Mouse (Mus musculus): ENCODE data around the gene D930020B18Rik.

D930020B18Rik gene

DNA sequence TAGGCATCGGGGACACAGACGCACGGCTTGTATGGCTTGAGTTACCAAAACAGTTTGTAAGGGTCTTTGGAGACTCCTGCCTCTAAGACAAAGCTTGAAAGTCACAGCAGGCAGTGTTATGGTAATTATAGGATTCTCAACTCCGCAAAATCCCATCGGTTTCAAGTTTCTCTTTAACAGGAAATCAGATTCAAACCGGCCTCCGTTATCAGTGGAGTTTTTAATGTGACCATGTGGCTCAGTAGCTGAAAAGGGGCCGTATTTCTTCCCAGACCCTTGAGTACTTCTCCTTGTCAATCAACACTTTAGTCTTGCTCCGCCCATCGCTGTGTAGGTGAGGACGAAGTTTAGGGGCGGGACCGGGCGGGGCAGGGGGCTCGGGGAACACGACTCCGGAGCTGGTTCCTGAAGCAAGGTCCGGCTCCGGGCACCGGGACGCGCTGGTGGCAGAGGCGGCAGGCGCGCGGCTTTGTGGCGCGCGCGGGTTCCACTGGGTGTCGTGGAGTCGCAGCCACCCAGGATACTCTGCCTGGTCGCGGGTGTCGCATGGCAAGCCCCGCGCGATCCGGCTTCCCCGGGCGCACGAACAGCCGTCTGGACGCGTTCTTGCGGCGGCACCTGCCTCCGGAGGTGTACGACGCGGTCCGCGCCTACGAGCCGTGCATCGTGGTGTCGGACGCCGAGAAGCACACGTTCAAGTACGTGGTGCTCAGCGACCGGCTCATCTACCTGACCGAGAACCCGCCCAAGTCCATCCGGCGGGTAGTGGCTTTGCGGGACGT is at the start of gene D930020B18Rik:
D930020B18Rik (plus strand) TSS at position 317 of the 782 bp plus-strand sequence.
- in situ Hi-C loops (cut with MboI; ENCODE audit: low pct_unique_long_range_greater_than_20kb in 1 of 2, low sequenced_read_pairs in 2 of 2, unreplicated experiment in 1 of 2): no loop called here

DNA sequence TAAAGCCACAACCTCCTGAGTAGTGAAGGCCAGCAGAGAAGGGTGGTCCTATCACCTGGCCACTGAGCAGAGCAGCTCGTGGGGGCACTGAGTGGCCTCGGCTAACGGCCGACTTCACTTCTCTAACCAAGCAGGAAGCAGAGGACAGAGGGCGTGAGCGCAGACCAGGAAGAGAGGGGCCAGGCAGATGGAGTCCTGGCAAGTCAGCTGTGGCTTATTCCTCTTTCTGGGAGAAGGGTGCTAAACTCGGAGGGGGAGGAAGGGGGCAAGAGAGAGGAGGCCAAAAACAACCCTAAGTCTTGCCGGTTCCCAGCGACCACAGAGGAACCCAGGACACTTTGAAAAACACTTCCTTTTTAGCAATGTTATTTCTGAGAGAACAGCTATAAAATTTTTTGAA is 44.8 kb upstream of the D930020B18Rik start:
- in situ Hi-C loops (cut with MboI; ENCODE audit: low pct_unique_long_range_greater_than_20kb in 1 of 2, low sequenced_read_pairs in 2 of 2, unreplicated experiment in 1 of 2): no loop called here

DNA sequence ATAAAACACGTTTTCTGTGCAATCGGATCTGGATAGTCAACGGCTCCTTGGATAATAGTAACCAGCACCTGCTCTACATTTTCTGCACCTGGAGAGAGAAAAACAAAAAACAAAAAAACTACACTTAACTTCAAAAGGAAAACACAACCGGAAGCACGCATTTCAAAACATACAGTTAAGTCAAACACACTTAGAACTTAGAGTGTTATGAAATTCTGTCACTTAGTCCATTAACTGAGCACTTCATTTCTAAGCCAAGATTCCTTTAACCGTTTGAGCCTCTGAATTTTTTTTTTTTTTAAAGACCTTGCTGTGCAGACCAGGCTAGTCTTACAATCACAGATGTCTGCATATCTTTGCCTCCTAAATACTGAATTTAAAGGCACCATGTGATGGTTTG is 40.1 kb upstream of the D930020B18Rik start:
- in situ Hi-C loops (cut with MboI; ENCODE audit: low pct_unique_long_range_greater_than_20kb in 1 of 2, low sequenced_read_pairs in 2 of 2, unreplicated experiment in 1 of 2): no loop called here

DNA sequence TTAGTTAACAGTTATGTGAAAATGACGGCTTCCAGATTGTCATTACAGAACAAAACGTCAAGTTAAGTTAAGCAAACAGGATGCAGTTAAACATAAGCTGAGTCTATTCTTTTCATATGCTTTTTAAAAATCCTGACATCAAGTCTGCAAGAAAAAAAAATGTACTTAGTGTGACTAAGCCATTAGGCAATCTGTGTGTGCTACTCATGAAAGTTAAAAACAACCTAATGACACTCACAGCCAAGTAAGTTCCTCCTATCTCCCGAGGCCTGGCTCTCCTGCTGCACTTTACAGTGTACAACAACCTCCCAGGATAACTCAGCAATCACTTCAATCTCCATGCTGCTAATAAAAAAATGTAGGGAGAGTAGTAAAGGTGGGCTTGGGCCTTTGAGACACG is 37.8 kb upstream of the D930020B18Rik start:
- in situ Hi-C loops (cut with MboI; ENCODE audit: low pct_unique_long_range_greater_than_20kb in 1 of 2, low sequenced_read_pairs in 2 of 2, unreplicated experiment in 1 of 2): no loop called here

DNA sequence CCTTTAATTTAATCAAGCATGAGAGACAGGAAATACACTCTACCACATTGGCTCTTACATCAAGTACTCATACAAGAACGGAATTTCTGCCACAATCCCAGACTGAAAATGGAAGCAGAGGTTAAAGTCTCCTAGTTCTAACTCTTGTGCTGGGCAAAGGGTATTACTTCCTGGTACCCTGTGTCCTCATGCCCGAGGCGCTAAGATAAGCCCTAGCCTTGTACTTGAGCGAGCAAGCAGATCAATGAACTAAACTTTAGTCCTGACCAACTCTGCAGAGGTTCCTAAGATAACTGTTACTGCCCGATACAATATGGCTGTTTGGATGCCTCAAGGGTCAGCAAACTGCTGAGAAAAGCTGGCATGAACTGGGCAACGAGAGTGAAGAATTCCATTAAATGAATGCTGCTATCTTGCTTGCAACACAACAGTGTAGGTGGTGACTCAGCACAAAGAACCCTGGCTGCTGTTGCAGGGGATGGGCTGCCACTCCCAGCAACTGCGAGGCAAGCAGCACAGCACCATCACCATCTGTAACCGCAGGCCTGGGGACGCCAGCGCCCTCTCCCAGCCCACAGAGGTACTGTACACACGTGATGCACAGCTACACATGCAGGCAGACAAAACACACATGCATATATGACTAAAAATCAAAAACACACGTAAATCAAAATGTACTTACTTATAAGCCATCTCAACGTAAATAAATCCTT is 36.6 kb upstream of the D930020B18Rik start:
- in situ Hi-C loops (cut with MboI; ENCODE audit: low pct_unique_long_range_greater_than_20kb in 1 of 2, low sequenced_read_pairs in 2 of 2, unreplicated experiment in 1 of 2): no loop called here

DNA sequence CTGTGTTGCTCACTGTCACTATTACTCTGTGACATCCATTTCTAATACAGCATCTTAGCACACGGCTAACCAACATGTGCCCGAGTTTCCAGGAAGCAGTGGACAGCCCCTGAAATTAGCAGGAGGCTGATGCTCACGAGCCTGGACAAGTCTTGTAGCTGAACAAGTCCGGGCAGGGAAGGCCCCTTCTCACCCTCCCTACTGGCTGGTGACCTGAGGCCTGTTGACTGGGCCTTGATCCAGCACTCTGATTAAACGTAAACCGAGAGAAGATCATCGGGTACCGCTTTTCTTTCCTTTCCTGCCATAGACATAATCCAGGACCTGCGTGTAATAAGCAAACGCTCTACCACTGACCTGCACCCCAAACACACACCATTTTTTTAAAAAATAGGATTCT is 33.2 kb upstream of the D930020B18Rik start:
- in situ Hi-C loops (cut with MboI; ENCODE audit: low pct_unique_long_range_greater_than_20kb in 1 of 2, low sequenced_read_pairs in 2 of 2, unreplicated experiment in 1 of 2): no loop called here

DNA sequence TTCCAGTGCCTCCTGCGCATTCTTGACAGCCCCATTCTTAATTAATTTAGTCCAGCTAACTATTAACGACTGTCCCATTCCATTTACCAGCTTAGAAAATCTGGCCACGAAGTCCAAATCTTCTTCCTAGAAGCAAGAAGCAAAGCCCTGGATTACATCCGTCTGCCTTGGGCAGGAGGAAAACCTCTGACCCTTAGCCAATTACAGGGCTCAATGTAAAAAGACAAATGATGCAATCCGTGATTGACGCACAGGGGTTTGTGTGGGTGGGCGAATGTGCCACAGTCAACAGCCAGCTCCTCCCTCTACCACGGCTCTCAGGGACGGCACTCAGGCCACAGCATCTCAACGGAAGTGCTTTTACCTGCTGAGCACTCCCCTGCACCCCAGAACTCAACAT is 29.8 kb upstream of the D930020B18Rik start:
- in situ Hi-C loops (cut with MboI; ENCODE audit: low pct_unique_long_range_greater_than_20kb in 1 of 2, low sequenced_read_pairs in 2 of 2, unreplicated experiment in 1 of 2): no loop called here

DNA sequence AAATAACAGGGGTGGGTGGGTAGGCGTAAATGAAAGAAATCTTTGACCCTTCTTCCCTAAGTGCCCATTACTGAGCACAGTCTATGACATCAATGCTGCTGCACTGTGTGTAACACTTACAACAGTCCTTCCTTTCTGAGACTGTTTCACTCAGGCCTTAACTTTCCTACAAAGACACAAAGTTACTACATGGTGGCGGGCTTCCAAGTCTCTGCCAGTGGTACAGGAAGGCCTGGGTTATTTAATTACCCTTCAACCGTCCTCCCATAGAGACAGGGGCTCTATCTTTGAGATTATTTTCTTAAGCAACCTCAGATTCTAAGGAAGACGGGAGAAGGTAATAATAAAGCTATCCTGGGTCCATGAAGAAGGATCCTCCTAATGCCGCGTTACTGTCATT is 28.9 kb upstream of the D930020B18Rik start:
- in situ Hi-C loops (cut with MboI; ENCODE audit: low pct_unique_long_range_greater_than_20kb in 1 of 2, low sequenced_read_pairs in 2 of 2, unreplicated experiment in 1 of 2): no loop called here

DNA sequence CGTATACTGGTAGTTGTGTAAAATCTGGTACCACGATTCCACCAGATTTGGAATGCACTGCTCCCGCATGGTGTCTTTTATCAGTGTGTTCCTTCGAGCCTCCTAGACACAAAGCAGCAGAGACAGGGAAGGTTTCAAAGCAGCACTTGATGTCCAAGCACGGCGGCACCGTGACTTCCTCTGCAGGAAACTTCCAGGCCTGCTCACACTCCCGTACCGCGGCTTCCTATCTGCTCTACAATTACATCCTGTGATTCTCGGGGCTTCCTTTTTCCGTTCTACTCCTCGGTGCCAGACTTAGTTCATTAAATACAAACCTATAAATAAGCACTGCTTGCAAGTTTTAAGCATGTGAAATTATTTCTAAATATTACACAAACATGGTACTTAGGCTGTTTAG is 27.8 kb upstream of the D930020B18Rik start:
- in situ Hi-C loops (cut with MboI; ENCODE audit: low pct_unique_long_range_greater_than_20kb in 1 of 2, low sequenced_read_pairs in 2 of 2, unreplicated experiment in 1 of 2): no loop called here

DNA sequence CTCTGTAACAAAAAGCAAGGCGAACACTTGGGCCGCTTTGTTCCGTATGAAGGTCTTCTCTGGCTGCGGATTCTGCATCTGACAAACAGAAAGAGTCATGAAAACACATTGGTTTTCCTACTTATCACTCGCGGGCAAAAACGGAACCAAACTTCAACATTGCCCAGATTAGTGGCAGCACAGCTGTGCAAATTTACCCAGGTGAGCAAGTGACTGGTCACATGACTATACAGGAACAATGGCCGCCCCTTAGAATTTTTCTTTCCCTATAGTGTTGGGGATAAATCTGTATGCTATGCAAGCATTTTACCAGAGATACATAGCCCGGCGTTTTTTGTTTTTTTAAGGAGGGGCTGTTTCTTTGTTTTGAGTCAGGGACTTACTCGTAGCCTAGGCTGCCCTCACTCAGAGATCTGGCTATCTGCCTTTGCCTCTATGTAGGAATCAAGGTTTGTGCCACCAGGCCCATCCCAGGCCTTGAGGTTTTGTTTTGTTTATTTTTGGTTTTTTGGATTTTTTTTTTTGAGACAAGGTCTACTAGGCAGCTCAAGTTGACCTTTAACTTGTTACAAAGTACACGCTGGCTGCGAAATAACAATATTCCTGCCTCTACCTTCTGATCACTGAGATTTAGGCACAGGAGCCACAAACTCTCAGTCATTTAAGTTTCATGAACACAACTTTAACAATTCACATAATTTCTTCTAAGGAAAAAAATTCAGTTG is 26.1 kb upstream of the D930020B18Rik start:
- in situ Hi-C loops (cut with MboI; ENCODE audit: low pct_unique_long_range_greater_than_20kb in 1 of 2, low sequenced_read_pairs in 2 of 2, unreplicated experiment in 1 of 2): no loop called here

DNA sequence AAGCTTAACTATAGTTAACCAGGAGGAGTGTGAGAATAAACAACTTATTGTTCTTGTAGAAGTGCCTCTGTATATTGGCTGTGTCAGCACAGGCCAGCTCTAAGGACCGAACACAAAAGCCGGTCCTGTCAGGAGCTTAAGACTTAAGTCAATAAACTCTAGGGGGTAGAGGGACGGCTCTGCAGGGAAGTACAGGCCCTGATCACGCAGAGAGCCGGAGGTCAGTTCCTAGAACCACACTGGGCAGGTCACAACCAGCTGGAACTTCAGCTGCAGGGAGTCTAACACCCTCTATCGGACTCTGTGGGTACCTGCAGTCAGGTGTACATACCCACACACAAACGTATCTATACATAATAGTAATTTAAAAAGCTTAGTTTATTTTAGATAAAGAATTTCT is 25.5 kb upstream of the D930020B18Rik start:
- in situ Hi-C loops (cut with MboI; ENCODE audit: low pct_unique_long_range_greater_than_20kb in 1 of 2, low sequenced_read_pairs in 2 of 2, unreplicated experiment in 1 of 2): no loop called here

DNA sequence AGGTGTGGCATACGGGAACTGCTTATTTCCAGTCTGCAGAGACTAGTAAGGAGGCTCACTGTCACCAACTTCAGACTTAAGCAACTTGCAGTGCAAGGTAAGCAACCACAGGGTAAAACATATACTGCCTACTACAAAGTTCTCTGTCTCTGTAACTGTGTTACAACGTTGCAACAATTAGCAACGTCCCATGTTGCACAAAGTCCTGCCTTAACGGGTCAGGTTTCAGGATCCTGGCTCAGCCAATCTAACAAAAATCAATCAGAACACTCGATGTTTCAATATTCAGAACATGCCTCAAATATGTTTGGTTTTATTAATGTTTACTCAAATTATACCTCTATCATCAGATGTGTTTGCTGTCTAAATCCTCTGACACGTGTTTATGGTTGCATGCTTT is 19.0 kb upstream of the D930020B18Rik start:
- in situ Hi-C loops (cut with MboI; ENCODE audit: low pct_unique_long_range_greater_than_20kb in 1 of 2, low sequenced_read_pairs in 2 of 2, unreplicated experiment in 1 of 2): no loop called here

DNA sequence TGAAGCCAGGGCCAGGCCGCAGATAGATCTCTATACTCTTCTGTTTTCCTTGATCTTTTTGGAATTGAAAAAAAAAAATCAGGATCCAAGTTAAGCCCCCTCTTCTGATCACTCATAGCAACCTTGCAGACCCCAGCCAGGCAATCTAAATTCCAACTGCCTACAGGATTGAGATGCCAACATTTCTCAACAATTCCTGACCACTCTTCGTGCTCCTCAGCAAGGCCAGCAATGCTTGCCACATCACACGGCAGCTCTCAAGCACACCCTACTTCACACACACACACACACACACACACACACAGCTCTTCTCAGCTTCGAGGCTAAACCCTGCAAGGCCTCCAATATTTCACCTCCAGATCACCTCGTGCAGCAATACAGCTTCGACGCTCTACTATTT is 17.7 kb upstream of the D930020B18Rik start:
- in situ Hi-C loops (cut with MboI; ENCODE audit: low pct_unique_long_range_greater_than_20kb in 1 of 2, low sequenced_read_pairs in 2 of 2, unreplicated experiment in 1 of 2): no loop called here

DNA sequence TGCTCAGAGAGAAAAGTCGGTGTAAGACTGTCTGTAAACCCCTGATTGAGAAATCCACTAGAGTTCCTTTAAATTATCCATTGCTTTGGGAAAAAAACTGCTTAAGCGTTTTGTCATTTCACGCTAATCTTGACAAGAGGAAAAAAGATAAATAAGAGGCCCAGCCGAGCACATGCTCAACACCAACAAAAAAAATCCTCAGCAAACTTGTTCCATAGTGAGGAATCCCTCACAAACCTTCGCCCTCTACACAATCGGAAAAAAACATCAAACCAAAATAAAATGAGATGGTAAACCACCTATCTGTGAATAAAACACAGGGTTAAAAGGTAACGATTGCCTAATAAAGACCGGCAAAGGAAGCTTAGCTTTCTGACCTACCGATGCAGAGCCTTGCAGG is 16.4 kb upstream of the D930020B18Rik start:
- in situ Hi-C loops (cut with MboI; ENCODE audit: low pct_unique_long_range_greater_than_20kb in 1 of 2, low sequenced_read_pairs in 2 of 2, unreplicated experiment in 1 of 2): no loop called here

DNA sequence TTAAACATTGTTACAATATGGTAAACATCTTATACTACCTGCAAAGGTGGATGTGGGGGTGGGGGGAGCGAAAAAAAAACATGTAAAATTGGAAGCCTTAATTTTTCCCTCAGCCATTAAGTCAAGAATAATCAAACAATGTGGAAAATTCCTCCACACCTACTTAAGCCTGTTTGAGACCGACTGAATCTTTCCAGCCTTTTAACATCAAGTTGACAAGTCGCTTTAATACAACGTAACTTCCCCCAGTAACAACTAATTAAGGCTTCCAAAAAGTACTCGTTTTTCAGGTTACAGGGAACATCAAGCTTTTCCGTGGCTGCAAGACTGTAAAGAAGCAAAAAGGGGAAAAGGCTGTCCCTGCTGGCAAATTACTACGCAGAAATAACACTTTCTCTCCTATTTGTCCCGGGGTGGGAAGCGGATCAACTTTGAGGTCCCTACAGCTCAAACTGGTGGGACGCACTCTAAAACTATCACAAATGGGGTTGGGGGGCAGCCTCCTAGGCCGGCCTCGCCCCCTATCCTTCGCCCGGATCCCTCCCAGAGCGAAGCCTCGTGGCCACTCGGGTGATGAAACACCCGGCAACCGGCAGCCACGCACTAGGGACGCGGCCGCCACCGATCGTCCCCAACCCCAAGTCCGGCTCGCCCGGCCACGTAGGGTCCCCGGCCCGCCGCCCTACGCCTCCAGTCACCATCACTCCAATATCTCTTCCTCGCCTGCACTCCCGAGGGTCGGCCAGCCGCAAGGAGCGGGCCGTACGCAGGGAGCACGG is 15.8 kb upstream of the D930020B18Rik start:
- in situ Hi-C loops (cut with MboI; ENCODE audit: low pct_unique_long_range_greater_than_20kb in 1 of 2, low sequenced_read_pairs in 2 of 2, unreplicated experiment in 1 of 2): no loop called here

DNA sequence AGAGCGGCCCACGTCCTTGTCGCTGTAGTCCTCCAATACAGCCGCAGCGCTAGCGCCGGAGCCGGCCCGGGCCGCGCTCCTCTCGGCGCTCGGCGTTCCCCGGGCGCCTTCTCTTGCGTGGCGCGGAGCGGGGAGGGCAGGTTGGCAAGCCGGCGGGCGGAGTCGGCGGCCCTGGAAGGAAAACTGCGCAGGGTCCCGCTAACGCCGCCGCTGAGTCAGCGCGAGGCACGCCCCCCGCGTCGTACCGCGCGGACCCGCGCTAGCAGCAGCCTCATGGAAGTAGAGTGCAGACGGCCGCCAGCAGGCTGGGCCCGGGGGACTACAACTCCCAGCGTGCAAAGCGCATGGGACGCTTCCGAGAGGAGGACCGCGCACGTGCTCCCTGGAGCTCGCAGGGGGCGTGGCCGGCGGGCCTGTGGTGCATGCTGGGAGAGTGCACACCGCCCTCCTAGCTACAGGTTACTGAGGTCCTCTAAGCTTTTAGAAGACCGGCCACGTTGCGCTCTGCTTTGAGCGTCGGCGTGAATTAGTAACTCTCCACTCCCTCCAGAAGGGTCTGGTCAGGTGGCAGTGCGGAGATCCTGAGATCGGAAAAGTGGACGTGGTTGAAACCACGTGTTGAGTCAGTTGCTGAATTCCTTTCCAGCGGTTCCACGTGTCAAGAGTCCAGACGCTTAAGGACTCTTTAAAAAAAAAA is 15.1 kb upstream of the D930020B18Rik start, which contains the start of gene Xpot:
Xpot (minus strand) TSS at position 147 of the 697 bp plus-strand sequence.
- in situ Hi-C loops (cut with MboI; ENCODE audit: low pct_unique_long_range_greater_than_20kb in 1 of 2, low sequenced_read_pairs in 2 of 2, unreplicated experiment in 1 of 2): no loop called here

DNA sequence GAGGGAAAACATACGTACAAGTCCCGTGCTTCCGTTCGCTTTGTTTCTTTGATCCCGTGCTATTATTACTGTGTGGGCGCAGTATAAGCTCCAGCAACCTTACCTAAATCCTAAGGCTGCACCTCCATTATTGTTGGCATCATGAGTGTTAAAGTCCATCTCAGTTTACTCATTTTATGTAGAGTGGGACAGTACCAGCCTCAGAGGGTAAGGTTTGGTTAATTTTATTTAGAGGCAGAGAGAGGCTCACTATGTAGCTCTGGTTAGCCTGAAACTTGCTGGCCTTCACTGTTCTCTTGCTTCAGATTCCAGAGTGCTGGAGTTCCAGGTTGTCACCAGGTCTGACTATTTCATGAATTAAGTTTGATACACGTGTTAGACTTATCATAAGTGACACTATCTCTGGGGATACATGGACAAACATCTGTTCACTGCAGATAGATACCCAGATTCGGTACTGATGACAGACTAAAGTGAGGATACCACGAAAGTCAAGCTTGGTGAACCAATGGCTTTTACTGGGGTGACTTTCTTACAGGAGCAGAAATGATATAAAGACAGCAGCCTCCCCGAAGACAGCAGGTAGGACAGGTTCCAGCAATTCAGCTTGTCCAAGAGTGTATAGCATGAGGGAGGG is 14.1 kb upstream of the D930020B18Rik start:
- in situ Hi-C loops (cut with MboI; ENCODE audit: low pct_unique_long_range_greater_than_20kb in 1 of 2, low sequenced_read_pairs in 2 of 2, unreplicated experiment in 1 of 2): no loop called here
